22 mouse cellular contexts compared by ENCODE assay signal in genomic region chr7:6186756-6187155, GRCm38 (mm10). TPM values are rescaled to one million over a fixed set of nuclear protein-coding genes. Genes with fewer than 3 reads are reported as not detected.
"Had no signal": no experiment of that assay in that cellular context is flagged by ENCODE, and none has a peak within 500 bp of the region (broad histone marks: within the 10 kb centered on the region; RNA-seq: fewer than 3 reads in every experiment).

No protein-coding gene starts in this region.

- H3K4me2 ChIP-seq: intestine, embryonic 15.5 days; limb, embryonic 12.5 days; limb, embryonic 15.5 days; liver, embryonic 11.5 days; lung, embryonic 14.5 days; midbrain, embryonic 12.5 days; midbrain, embryonic 15.5 days; neural tube, embryonic 12.5 days; neural tube, embryonic 15.5 days; stomach, embryonic 15.5 days had no signal

- H3K27ac ChIP-seq: intestine, embryonic 15.5 days; kidney, postnatal 0 days; limb, embryonic 12.5 days; limb, embryonic 15.5 days; liver, embryonic 14.5 days; macrophage; midbrain, embryonic 12.5 days; midbrain, embryonic 15.5 days; neural tube, embryonic 12.5 days; neural tube, embryonic 15.5 days; stomach, embryonic 15.5 days had no signal

- H3K9ac ChIP-seq: intestine, embryonic 15.5 days; limb, embryonic 12.5 days; limb, embryonic 15.5 days; liver, embryonic 14.5 days; liver, postnatal 0 days; lung, embryonic 14.5 days; midbrain, embryonic 12.5 days; midbrain, embryonic 15.5 days; neural tube, embryonic 12.5 days; neural tube, embryonic 15.5 days; stomach, embryonic 15.5 days had no signal

- H3K4me1 ChIP-seq: intestine, embryonic 15.5 days; limb, embryonic 12.5 days; limb, embryonic 15.5 days; midbrain, embryonic 12.5 days; midbrain, embryonic 15.5 days; neural tube, embryonic 12.5 days; neural tube, embryonic 15.5 days; stomach, embryonic 15.5 days had no signal

- H3K9me3 ChIP-seq: intestine, embryonic 15.5 days; limb, embryonic 12.5 days; limb, embryonic 15.5 days; midbrain, embryonic 12.5 days; midbrain, embryonic 15.5 days; neural tube, embryonic 12.5 days; neural tube, embryonic 15.5 days; stomach, embryonic 15.5 days had no signal

- DNase-seq: left cerebral cortex, postnatal 4 days; liver, postnatal 0 days; lung, embryonic 14.5 days; right cerebral cortex, adult 18-20 months; right cerebral cortex, postnatal 14 days; spleen, adult 18-20 months; thymus, adult 18-20 months; thymus, postnatal 36 days had no signal

- ATAC-seq: intestine, embryonic 15.5 days; liver, postnatal 0 days; lung, postnatal 0 days; midbrain, embryonic 15.5 days had no signal

- H3K4me3 ChIP-seq: intestine, embryonic 15.5 days; limb, embryonic 12.5 days; limb, embryonic 15.5 days; midbrain, embryonic 12.5 days; midbrain, embryonic 15.5 days; neural tube, embryonic 12.5 days; neural tube, embryonic 15.5 days; stomach, embryonic 15.5 days had no signal

- H3K27me3 ChIP-seq: intestine, embryonic 15.5 days; midbrain, embryonic 15.5 days; neural tube, embryonic 12.5 days; neural tube, embryonic 15.5 days; stomach, embryonic 15.5 days had no signal

RNA-seq across cellular contexts. Expression of gene Galp, which starts 10.1 kb away (rescaled TPM):
- polyA plus RNA-seq: intestine, embryonic 15.5 days; kidney, postnatal 0 days; limb, embryonic 12.5 days; limb, embryonic 15.5 days; liver, embryonic 11.5 days; liver, embryonic 14.5 days; liver, postnatal 0 days; lung, embryonic 14.5 days; lung, postnatal 0 days; macrophage; midbrain, embryonic 12.5 days; midbrain, embryonic 15.5 days; neural tube, embryonic 12.5 days; neural tube, embryonic 15.5 days; stomach, embryonic 15.5 days; urinary bladder, adult 2 months had no signal

RNA-seq across cellular contexts. Expression of gene Zscan5b, which starts 35.3 kb away (rescaled TPM):
- polyA plus RNA-seq: intestine, embryonic 15.5 days; kidney, postnatal 0 days; limb, embryonic 12.5 days; limb, embryonic 15.5 days; liver, embryonic 11.5 days; liver, embryonic 14.5 days; liver, postnatal 0 days; lung, embryonic 14.5 days; lung, postnatal 0 days; macrophage; midbrain, embryonic 12.5 days; midbrain, embryonic 15.5 days; neural tube, embryonic 12.5 days; neural tube, embryonic 15.5 days; stomach, embryonic 15.5 days; urinary bladder, adult 2 months had no signal
